Mouse (Mus musculus): ENCODE data around the gene 6330403K07Rik. TPM values are rescaled to one million over a fixed set of nuclear protein-coding genes. Genes with fewer than 3 reads are reported as not detected.

Gene 6330403K07Rik
- polyA plus RNA-seq, 1 experiment from 2014 or later, result 50.1 TPM

- DNase-seq (ENCODE audit: low spot score) (peak; percentile 100), ATAC-seq (ENCODE audit: low read depth) (peak; percentile 99)
- peaks cover 25% of the 10 kb centered on the region for H3K36me3 ChIP-seq (ENCODE audit: control insufficient read depth, insufficient read depth, low read length)
- peak within 1 kb of the TSS; percentile 89 for H3K4me2 ChIP-seq (ENCODE audit: low read depth, low read length)
- no peaks in the 10 kb centered on the region for H3K27me3 ChIP-seq (replicated peaks; ENCODE audit: control insufficient read depth, insufficient read depth, low read length)
- peak within 1 kb of the TSS; percentile 89 for H3K9ac ChIP-seq (ENCODE audit: low read depth, low read length)
- H3K27ac ChIP-seq (replicated peaks; ENCODE audit: low read depth, low read length), result peak within 1 kb of the TSS; percentile 92
- H3K4me1 ChIP-seq (ENCODE audit: control insufficient read depth, insufficient read depth, low read length), result peaks cover 19% of the 10 kb centered on the region; the same call in 1 of the 2 replicates
- peak within 1 kb of the TSS; percentile 89 for H3K4me3 ChIP-seq (ENCODE audit: low read depth, low read length)
- WGBS, result under 1% methylated on average over 56 of the region's 71 CpGs
- no peaks in the 10 kb centered on the region for H3K9me3 ChIP-seq (ENCODE audit: control insufficient read depth, low read length)
These were observed 13.9 kb downstream of the 6330403K07Rik start, which contains the start of the genes Mis12 and Derl2 for GRCm38 (mm10) chr11:71019201-71020068. Gene Mis12 (plus strand): TSS chr11:71019611. Gene Derl2 (minus strand): TSS chr11:71019841.

- Histone ChIP-seq H3K36me3 (ENCODE audit: control insufficient read depth, insufficient read depth, low read length) (peaks cover 29% of the 10 kb centered on the region), H3K27me3 (replicated peaks; ENCODE audit: control insufficient read depth, insufficient read depth, low read length) (no peaks in the 10 kb centered on the region), H3K27ac (replicated peaks; ENCODE audit: low read depth, low read length) (peak overlapping the region; percentile 81), H3K9ac (ENCODE audit: low read depth, low read length) (peak overlapping the region; percentile 89), H3K4me2 (ENCODE audit: low read depth, low read length) (peak overlapping the region; percentile 89), H3K4me3 (ENCODE audit: low read depth, low read length) (peak overlapping the region; percentile 89), H3K4me1 (ENCODE audit: control insufficient read depth, insufficient read depth, low read length) (peaks cover 19% of the 10 kb centered on the region; the same call in 1 of the 2 replicates), H3K9me3 (ENCODE audit: control insufficient read depth, low read length) (no peaks in the 10 kb centered on the region)
- DNase-seq (ENCODE audit: low spot score) (no peak), ATAC-seq (ENCODE audit: low read depth) (peak; percentile 0; the same call in 1 of the 2 replicates)
- WGBS, result 5% methylated on average over 28 of the region's 28 CpGs
These were observed 14.7 kb downstream of the 6330403K07Rik start for GRCm38 (mm10) chr11:71018416-71019200.

- no peak overlapping the region for H3K4me3 ChIP-seq (ENCODE audit: low read depth, low read length)
- H3K4me1 ChIP-seq (ENCODE audit: control insufficient read depth, insufficient read depth, low read length), result peaks cover 19% of the 10 kb centered on the region; the same call in 1 of the 2 replicates
- H3K27me3 ChIP-seq (replicated peaks; ENCODE audit: control insufficient read depth, insufficient read depth, low read length), result no peaks in the 10 kb centered on the region
- no peak overlapping the region for H3K27ac ChIP-seq (replicated peaks; ENCODE audit: low read depth, low read length)
- ATAC-seq (ENCODE audit: low read depth) (no peak), DNase-seq (ENCODE audit: low spot score) (no peak)
- WGBS, result 89% methylated on average over 1 of the region's 1 CpGs
- no peaks in the 10 kb centered on the region for H3K9me3 ChIP-seq (ENCODE audit: control insufficient read depth, low read length)
- no peak overlapping the region for H3K4me2 ChIP-seq (ENCODE audit: low read depth, low read length)
- H3K36me3 ChIP-seq (ENCODE audit: control insufficient read depth, insufficient read depth, low read length), result peaks cover 33% of the 10 kb centered on the region
- H3K9ac ChIP-seq (ENCODE audit: low read depth, low read length), result no peak overlapping the region
These were observed 16.3 kb downstream of the 6330403K07Rik start for GRCm38 (mm10) chr11:71017051-71017450.

- no peak overlapping the region for H3K4me2 ChIP-seq (ENCODE audit: low read depth, low read length)
- no peak for DNase-seq (ENCODE audit: low spot score)
- no peak overlapping the region for H3K27ac ChIP-seq (replicated peaks; ENCODE audit: low read depth, low read length)
- H3K4me3 ChIP-seq (ENCODE audit: low read depth, low read length), result no peak overlapping the region
- WGBS, result 96% methylated on average over 7 of the region's 7 CpGs
- 0 out of 2 replicates have a peak, but pooled peaks cover 3% of the 10 kb centered on the region for H3K4me1 ChIP-seq (ENCODE audit: control insufficient read depth, insufficient read depth, low read length)
- H3K9me3 ChIP-seq (ENCODE audit: control insufficient read depth, low read length), result no peaks in the 10 kb centered on the region
- no peak for ATAC-seq (ENCODE audit: low read depth)
- H3K36me3 ChIP-seq (ENCODE audit: control insufficient read depth, insufficient read depth, low read length), result peaks cover 57% of the 10 kb centered on the region
- H3K9ac ChIP-seq (ENCODE audit: low read depth, low read length), result no peak overlapping the region
- H3K27me3 ChIP-seq (replicated peaks; ENCODE audit: control insufficient read depth, insufficient read depth, low read length), result no peaks in the 10 kb centered on the region
These were observed 20.6 kb downstream of the 6330403K07Rik start for GRCm38 (mm10) chr11:71012743-71013142.

GRCm38 (mm10) chr11:71008321-71008720 is 25.0 kb downstream of the 6330403K07Rik start:
- Histone ChIP-seq H3K27me3 (replicated peaks; ENCODE audit: control insufficient read depth, insufficient read depth, low read length) (no peaks in the 10 kb centered on the region), H3K4me2 (ENCODE audit: low read depth, low read length) (no peak overlapping the region), H3K9me3 (ENCODE audit: control insufficient read depth, low read length) (no peaks in the 10 kb centered on the region), H3K36me3 (ENCODE audit: control insufficient read depth, insufficient read depth, low read length) (peaks cover 46% of the 10 kb centered on the region), H3K9ac (ENCODE audit: low read depth, low read length) (no peak overlapping the region), H3K27ac (replicated peaks; ENCODE audit: low read depth, low read length) (no peak overlapping the region), H3K4me3 (ENCODE audit: low read depth, low read length) (no peak overlapping the region), H3K4me1 (ENCODE audit: control insufficient read depth, insufficient read depth, low read length) (peaks cover 5% of the 10 kb centered on the region)
- 93% methylated on average over 3 of the region's 3 CpGs for WGBS
- no peak for DNase-seq (ENCODE audit: low spot score)
- ATAC-seq (ENCODE audit: low read depth), result no peak

GRCm38 (mm10) chr11:71007831-71008230 is 25.5 kb downstream of the 6330403K07Rik start:
- Histone ChIP-seq H3K27me3 (replicated peaks; ENCODE audit: control insufficient read depth, insufficient read depth, low read length) (no peaks in the 10 kb centered on the region), H3K36me3 (ENCODE audit: control insufficient read depth, insufficient read depth, low read length) (peaks cover 43% of the 10 kb centered on the region), H3K9me3 (ENCODE audit: control insufficient read depth, low read length) (no peaks in the 10 kb centered on the region), H3K4me3 (ENCODE audit: low read depth, low read length) (no peak overlapping the region), H3K4me1 (ENCODE audit: control insufficient read depth, insufficient read depth, low read length) (peaks cover 10% of the 10 kb centered on the region), H3K27ac (replicated peaks; ENCODE audit: low read depth, low read length) (no peak overlapping the region), H3K4me2 (ENCODE audit: low read depth, low read length) (no peak overlapping the region), H3K9ac (ENCODE audit: low read depth, low read length) (no peak overlapping the region)
- 87% methylated on average over 7 of the region's 7 CpGs for WGBS
- DNase-seq (ENCODE audit: low spot score) (no peak), ATAC-seq (ENCODE audit: low read depth) (no peak)

- no peak for ATAC-seq (ENCODE audit: low read depth)
- Histone ChIP-seq H3K4me2 (ENCODE audit: low read depth, low read length) (no peak overlapping the region), H3K27ac (replicated peaks; ENCODE audit: low read depth, low read length) (no peak overlapping the region), H3K27me3 (replicated peaks; ENCODE audit: control insufficient read depth, insufficient read depth, low read length) (no peaks in the 10 kb centered on the region), H3K4me1 (ENCODE audit: control insufficient read depth, insufficient read depth, low read length) (peaks cover 13% of the 10 kb centered on the region), H3K4me3 (ENCODE audit: low read depth, low read length) (no peak overlapping the region), H3K9ac (ENCODE audit: low read depth, low read length) (no peak overlapping the region), H3K36me3 (ENCODE audit: control insufficient read depth, insufficient read depth, low read length) (peaks cover 35% of the 10 kb centered on the region), H3K9me3 (ENCODE audit: control insufficient read depth, low read length) (no peaks in the 10 kb centered on the region)
- DNase-seq (ENCODE audit: low spot score), result no peak
- 94% methylated on average over 6 of the region's 6 CpGs for WGBS
These were observed 26.3 kb downstream of the 6330403K07Rik start for GRCm38 (mm10) chr11:71007026-71007425.

GRCm38 (mm10) chr11:71005046-71005445 is 28.3 kb downstream of the 6330403K07Rik start:
- no peak for DNase-seq (ENCODE audit: low spot score)
- 0 out of 2 replicates have a peak overlapping the region, but pooled peaks have one; percentile 45 for H3K9ac ChIP-seq (ENCODE audit: low read depth, low read length)
- H3K4me2 ChIP-seq (ENCODE audit: low read depth, low read length), result peak overlapping the region; percentile 54
- H3K27me3 ChIP-seq (replicated peaks; ENCODE audit: control insufficient read depth, insufficient read depth, low read length), result no peaks in the 10 kb centered on the region
- no peaks in the 10 kb centered on the region for H3K9me3 ChIP-seq (ENCODE audit: control insufficient read depth, low read length)
- ATAC-seq (ENCODE audit: low read depth), result no peak
- peaks cover 21% of the 10 kb centered on the region for H3K36me3 ChIP-seq (ENCODE audit: control insufficient read depth, insufficient read depth, low read length)
- H3K4me1 ChIP-seq (ENCODE audit: control insufficient read depth, insufficient read depth, low read length), result peaks cover 13% of the 10 kb centered on the region
- H3K4me3 ChIP-seq (ENCODE audit: low read depth, low read length), result peak overlapping the region; percentile 96
- WGBS, result 59% methylated on average over 5 of the region's 5 CpGs
- H3K27ac ChIP-seq (replicated peaks; ENCODE audit: low read depth, low read length), result peak overlapping the region; percentile 68
